Mouse (Mus musculus) CD4-positive, CD25-positive, alpha-beta regulatory T cell, adult 2 months (primary cell): Measurements from ENCODE around the gene Lmntd1.

ENCODE experiments used
- DNase-seq: peaks from one replicate; pipeline ENCODE4 v3.0.0-alpha.2; 2012; ENCODE audit warnings: low read depth, low spot score

Lmntd1 gene

DNA sequence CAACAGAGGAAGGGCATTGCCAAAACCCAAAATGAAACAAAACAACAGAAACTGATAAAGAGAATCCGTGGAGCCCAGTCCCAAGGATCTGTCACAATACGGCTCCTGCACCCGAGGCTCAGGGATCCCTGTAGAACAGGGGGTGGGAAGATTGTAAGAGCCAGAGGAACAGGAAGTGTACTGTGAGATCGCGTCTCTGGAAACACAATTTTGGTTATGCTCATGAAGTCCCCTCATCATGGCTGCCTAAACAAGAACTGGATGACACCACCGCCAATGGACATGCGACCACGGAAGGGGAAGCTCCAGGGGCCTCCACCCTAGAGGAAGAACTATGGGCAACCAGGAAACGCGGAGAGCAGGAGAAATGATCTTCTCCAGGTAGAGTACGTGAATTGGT lies 271.3 kb downstream of the Lmntd1 start:
- DNase-seq = no peak

DNA sequence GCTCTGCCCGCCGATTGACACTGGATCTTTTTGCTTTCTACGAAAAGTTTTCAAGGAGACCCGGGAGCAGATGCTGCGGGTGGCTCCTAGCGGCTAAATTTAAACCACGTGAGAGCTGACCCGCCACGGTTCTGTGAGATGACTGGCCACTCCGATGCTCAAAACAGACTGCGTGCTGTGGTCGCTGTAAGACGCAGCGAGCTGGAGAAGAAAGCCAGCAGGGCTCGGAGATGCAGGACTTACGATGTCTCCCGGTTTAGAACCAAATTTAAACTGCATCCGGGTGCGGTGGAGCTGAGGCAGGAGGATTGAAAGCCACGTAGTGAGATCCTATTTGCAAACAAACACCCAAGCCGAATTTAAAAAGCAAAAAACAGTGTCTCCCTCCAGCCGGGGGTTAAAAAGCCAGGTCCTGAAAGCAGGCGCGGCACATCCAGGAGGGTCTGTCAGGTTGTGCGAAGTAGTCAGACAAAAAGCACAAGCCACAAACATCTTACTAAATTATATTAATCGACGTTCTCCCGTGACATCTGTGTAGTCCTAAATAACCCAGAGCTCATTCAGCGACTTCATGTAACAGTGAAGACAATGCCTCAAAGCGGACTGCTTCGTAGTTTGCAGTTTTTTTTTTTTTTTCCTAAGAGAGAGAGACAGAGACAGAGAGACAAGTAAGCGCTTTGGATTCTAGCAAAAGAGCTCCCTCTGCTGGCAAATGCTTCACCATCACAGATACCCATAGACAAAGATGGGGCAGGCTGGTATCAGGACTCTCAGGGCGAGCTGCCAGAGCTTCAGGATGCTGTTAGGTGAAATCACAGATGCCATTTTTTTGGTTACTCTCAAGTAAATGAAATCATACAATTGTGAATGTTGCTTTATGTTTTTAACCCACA lies 272.6 kb downstream of the Lmntd1 start:
- DNase-seq = peak; percentile 94

DNA sequence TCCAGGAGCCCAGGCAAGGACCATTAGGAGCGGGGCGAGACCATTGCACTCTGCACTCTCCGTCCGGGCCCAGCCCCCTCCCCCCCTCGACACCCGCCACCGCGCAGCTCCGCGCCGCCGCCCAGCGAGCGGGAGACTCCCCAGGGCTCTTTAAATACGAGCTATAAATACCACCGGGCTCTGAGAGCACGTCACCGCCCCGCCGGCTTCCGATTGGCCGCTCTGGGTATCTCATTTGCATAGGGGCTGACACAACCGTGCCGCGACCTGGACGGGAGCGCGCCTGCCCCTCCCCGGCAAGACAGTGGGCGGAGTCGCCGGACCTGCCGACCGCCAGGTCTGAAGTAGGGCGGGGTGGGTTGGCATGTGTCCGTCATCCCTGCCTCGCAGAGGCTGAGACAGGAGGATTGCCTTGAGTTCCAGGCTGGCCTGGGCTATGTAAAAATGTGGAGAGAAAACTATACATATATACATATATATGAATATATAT lies 273.4 kb downstream of the Lmntd1 start:
- peak; percentile 98 for DNase-seq

DNA sequence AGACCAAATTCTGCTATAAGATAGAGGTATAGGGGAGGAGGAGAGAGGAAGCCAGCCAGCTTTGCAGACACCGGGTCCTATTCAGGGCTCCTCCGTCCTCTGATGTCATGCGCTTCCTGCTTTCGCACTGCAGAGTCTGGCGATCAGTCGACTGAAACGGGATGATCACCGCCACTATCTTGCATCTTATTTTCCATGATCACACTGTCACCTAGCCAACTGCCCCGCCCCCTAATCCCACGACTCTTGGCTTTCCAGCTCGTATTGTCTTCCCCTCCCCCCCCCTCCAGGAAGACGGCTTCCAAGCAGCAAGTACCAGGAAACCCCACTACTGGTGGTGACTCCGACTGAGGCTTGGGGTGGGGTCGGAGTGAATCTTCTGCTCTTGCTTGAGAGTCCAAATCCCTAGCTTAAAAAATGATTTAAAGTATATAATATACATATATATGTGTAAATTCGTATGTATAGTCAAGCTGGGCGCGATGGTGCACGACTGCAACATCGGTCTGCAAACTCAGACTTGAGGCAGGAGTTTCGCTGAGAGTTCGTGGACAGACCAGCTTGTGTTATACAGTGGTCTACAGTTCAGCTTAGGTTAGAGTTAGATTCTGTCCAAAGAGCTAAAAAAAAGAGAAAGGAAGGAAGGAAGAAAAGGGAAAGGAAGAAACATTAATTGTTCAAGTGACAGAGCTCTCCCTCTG lies 274.0 kb downstream of the Lmntd1 start:
- peak; percentile 92 for DNase-seq

DNA sequence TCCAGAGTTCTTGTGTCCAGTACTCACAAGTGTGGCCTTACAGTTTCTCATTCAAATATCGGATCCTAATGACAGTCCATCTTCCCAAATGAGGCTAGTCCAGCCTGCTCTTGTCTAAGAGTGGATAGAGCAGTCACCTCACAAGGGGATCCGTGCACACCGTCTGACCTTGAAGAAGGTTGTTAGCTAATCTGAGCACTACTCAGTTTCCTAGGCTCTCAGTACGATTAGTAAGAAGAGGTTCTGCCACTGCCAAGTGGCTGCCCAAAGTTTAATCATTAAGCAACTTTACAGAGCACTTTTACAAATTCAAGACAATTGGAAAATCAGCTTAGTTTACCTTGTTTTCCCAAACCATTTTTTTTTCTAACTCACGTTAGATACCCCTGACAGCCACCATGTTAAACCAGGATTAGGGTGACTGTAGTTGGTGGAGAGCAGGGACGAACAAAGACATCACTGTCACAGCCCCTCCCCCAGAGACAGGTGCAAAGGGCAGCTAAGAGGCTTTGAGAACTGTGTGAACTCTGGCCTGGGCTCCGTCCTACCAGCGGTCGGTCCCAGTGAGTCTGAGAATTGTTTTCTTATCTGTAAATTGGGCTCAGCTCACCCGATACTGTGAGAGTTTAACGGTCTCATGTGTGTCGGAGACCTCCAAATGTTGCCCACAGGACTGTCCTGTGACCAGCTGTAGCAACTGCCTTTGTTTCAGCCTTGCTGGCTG lies 275.4 kb downstream of the Lmntd1 start:
- peak; percentile 28 for DNase-seq

DNA sequence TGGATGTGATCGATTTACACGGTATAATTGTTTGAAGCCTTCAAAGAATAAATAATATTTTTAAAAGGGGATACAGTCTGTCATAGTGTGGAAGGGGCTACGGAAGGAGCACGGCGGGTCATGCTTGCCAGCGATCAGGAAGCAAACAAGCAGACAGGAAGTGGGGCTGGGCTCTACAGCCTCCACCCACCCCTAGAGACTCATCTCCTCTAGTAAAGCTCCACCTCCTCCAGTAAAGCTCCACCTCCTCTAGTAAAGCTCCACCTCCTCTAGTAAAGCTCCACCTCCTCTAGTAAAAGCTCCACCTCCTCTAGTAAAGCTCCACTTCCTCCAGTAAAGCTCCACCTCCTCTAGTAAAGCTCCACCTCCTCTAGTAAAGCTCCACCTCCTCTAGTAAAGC lies 276.6 kb downstream of the Lmntd1 start:
- DNase-seq = peak; percentile 64

DNA sequence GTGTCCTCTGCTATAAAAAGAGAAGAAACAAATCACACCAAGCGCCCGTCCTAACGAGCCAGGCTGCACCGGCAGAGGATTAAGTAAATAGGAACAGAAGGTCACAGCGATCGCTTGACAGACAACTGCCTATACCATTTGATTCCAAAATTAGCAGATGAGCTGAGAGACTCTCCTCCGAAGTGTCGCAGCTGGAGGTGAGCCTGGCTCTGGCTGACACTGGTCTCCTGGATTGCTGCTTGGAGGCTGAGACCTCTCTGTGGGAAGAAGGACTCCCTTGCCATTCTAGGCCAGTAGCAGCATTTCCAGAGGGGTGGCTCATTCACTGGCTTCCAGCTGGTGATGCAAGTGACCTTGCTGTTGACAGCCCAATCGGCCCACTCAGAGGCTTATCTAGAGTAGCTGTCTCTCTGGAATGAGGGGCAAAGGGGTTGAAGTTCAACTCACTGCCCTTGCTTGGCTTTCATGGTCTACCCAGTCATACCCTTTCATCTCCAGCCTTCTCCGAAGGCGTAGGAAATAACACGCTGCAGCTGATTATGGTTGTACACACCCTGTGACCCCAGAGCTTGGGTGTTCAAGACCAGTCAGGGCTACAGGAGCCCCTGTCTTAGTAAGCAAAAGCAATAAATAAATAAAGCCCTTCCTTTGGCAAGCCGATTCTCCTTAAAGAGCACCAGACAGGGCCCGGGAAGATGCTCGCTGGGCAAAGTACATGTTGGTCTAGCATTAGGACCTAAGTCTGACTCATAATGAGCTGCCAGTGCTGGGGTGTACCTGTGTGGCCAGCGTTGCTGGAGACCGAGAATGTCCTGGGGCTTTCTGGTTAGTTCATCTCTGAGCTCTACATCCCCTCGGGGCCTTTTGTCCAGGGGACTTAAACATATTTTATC lies 278.0 kb downstream of the Lmntd1 start:
- DNase-seq = no peak

DNA sequence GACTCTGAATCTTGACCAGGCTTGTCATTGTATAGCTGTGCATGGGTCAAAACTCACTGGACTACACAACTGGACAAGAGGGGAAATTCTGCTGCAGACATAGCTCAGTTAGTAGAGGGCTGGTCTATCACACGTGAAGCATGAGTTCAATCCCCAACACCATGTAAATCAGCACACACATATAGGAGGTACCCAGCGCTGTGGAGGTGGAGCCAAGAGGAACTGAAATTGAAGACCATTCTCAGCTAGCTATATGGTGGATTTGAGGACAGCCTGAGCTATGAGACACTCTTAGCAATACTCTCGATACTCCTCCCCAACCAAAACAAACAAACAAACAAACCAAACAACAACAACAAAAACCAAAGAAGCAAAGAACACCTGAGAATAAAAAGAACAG lies 279.9 kb downstream of the Lmntd1 start:
- DNase-seq = no peak

DNA sequence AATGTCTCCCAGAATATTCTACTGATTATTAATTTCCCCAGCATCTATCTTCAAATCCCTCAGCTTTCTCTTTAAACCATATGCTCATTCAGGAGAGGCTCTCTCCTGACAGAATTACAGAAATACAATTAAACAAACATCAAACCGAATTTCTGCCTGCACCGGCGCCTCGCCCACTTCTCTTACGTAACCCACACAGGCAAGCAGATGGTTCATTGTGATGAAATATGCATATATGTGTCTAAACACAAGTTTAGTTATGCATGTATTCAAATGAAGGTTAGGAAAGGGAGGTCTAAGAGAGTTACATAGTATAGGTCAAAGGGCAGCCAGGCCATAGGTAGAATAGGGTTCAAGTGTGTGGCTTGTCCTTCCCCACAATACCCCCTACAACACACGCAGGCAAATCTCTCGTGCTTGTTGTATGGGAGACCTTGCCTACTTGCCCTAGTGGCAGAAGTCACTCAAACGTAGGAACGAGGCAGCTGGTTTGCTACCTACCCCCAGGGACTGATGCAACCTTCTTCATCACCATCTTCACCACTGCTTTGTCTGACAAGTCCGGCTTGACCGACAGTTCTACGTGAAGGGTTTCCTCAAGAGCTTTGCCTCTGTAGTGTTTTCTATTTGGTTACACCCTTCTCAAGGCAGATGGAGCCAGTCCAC lies 287.8 kb downstream of the Lmntd1 start:
- DNase-seq = no peak

DNA sequence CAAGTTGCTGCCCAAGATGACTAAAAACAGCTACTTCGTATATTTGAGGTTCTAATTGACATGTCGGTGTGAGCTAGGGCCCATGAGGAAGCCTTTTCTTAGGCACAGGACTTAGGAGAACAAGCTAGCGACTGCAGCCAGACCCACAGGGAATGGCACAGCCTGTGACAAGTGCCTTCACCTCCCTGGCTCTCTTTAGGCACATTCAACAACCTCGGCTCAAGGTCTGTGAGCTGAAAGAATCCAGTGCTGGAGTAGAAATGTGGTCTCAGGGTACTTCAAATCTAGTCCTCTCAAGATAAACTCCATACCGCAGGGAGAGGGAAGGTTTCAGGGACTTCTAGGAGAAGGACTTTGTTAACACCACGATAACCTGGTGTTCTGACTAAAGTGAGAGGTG lies 289.0 kb downstream of the Lmntd1 start:
- no peak for DNase-seq

DNA sequence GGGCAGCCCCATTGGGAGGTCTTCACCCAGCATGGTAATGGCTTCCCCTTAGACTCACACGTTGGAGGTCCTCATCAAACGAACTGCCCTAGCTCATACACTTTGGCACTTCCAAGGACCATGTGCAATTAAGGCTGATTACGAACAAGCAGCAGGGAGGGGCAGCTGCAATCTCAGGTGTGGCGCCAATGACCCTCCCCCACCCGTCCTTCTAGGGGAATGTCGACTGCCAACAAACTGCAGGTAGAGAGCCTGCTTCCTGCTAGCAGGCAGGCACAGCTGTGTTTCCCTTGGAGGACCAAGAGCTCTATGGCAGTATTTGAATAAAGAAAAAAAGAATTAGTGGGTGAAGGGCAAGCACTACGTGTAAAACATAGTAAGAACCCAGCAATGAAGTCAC lies 289.6 kb downstream of the Lmntd1 start:
- DNase-seq = no peak

DNA sequence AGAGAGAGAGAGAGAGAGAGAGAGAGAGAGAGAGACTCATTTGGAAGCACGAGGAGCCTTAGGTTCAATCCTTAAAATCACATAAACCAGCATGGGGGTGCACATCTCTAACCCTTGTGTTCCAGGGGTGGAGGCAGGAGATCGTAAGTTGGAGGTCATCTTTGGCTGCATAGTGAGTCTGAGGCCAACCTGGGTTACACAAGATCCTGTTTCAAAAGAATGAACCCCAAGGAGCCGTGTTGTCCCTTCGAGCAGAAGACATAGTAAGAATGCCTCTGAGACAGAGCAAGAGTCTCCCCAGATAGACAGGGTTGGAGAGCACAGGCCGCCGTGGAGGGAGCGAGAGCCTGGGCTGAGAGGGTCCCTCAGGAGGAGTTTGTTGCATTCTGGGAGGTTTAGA lies 291.9 kb downstream of the Lmntd1 start:
- no peak for DNase-seq

DNA sequence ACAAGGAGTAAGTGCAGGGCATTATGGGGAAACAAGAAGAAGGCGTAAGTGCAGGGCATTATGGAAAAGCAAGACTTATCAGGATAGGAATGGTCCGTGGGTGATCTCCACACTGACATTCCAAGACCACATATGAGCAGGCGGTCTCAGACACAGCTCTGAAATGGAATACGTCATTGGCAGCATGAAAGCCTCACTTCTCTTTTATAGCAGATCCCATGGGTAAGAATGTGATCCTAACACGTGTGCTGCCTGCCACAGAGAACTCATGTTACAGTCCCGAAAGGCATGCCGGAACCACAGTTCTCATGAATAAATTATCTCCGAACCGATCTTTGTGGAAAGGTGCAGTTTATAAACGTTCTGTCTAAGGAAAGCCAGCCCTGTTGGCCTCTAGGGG lies 294.0 kb downstream of the Lmntd1 start:
- DNase-seq = no peak
